Mouse (Mus musculus): ENCODE results near the gene Slc12a8.

- no peak for TF ChIP-seq POLR2A (IDR thresholded peaks at IDR 0.05; ENCODE audit: extremely low read depth, insufficient read depth, low read length)
- TF ChIP-seq CTCF (IDR thresholded peaks at IDR 0.05; ENCODE audit: extremely low read depth, insufficient read depth, low read length), result no peak
These were observed 159.5 kb downstream of the Slc12a8 start for GRCm38 (mm10) chr16:33676347-33677312.

All from cortical plate, adult 2 months (tissue).